Mouse (Mus musculus) forelimb bud, embryonic 11.5 days (tissue): ENCODE measurements at regions not wholly inside any gene's neighbourhood (a gene's known extent, or its start where the extent isn't known, plus 50 kb on each side); places are given as distances from the start of the nearest gene placed in this dataset.

ENCODE experiments used
- DNase-seq: peaks from one replicate; pipeline ENCODE4 v3.0.0-alpha.2; 2012; ENCODE audit warnings: low read depth, low spot score

DNA sequence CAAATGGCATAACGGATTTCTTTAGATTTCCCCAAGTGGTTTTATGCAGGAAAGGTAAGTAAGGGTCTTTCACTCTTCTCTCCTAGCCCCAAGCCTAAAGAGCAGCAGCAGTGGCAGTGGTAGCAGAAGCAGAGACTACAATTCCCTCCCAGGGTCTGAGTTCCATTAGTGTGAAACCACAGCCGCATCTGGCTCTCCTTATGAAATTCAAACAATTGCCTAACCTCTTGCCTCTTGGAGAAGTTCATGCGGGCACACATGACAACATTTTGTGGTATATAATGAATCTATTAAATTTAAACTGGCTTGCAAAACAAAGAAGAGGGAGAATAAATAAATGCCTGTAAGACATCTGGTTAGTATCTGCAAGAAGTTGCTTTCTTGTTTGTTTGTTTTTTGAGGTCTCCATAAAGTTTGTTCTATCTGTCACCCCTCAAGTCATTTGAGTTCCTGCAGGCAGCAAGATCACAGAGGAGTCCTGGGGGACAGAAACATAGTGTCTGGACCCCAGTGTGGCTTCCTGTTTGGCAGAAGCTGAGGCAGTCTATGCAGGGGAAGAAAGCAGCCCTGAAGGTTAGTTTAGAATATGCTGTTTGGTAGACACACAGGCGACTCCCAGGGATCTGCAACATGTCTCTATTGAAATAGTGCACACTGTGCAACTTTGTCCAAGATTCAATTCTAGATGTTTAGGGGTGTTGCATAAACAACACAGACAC is 578.9 kb downstream of the Kctd12 start:
- peak; percentile 76 for DNase-seq

DNA sequence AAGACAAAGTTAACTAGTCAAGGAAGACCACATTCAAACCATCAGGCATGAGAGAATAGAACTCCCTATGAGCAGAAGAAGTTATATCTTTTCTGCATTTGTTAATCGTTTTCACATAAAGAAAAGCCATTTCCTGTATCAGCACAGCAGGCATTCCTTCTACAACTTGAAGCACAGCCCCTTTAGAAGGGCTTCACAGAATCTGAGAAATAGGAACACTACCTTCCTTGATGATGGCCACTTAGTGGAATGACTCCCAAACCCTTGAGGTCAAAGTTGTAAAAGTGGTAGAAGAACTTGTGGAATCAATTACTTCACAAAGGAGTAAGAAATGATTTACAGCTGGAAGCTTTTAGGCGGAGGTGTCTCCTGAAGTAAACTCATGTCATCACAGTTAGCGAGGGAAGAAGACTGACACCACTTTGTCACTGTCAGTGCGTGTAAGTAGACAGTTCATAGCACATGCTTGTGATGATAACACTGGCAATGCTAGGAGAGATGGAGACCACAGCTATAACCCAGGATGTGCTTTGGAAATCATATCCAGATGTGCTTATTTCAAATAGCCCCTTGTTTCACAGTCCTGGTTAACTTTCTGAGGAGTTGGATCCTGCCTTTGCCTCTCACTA is 580.3 kb downstream of the Kctd12 start:
- peak; percentile 87 for DNase-seq

DNA sequence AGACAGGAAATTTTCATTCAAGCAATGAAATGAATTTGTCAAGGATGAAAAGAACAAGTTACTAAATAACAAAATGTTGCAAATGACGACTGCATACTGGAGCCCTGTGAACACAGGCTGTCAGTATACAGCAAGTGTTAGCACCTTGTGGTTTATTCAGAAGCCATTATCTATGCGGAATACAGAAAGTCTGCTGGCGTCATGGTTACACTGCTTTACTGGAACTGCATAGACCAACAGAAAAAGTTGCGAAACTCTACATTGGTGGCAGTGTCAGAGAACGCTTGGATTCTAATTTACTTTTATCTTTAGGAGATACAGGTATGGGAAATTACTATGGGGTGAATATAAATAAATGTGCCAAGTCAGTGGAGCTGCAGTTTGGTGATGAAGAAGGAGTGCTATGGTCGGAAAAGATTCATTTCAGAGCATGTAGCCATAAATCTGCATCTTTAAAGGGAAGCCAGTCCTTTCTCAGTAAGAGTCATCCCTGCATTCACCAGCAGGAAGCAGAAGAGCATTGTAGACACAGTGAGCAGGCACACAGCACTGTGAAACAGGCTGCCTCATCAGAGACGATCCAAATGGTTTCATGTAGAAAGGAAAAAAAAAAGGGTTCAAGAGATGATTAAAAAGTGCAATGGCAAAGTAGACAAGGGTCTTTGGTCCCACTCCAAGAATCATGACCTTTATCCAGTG is 586.3 kb downstream of the Kctd12 start:
- DNase-seq = no peak

DNA sequence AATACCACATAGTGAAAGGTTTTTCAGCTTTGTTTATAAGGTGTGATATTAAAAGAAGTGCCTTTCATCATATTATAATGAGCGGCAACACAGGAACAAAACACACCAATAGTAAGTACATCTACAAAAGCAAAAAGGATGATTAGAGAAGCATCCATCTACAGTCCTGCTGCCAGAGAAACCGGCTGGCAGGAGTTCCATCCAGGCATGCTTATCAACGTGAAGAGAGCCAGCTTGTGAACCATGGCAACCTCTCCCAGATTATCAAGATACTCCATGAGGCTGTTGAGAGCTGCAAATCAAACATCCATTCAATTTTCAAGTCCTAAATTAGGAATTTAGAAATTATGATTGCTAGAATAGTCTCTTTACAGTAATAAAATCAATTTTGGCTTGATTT is 590.1 kb downstream of the Kctd12 start:
- no peak for DNase-seq

DNA sequence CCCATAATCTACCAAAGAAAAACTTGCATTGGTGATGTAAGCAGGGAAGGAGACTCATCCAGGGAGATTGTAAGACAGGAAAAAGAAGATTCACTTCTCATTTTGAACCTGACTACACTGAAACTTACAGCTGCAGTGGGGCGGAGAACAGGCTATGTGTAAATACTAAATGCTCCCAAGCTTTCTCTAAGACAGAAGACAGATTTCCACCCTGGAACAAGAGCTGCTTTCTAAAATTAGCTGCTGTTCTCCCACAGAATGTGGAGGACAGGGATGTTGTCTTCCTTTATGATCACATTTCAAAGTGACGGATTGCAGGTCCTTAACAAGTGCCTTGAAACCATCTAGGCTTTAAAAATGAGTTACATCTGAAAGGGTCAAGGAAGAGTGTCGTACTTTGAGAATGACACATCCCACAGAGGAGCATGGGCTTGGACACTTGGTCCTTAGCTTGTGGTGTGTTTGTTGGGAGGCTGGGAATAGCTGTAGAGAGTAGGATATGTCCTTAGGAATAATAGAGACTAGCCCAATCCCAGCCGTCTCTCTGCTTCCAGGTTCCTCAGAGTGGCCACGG is 609.4 kb downstream of the Kctd12 start:
- DNase-seq = no peak

DNA sequence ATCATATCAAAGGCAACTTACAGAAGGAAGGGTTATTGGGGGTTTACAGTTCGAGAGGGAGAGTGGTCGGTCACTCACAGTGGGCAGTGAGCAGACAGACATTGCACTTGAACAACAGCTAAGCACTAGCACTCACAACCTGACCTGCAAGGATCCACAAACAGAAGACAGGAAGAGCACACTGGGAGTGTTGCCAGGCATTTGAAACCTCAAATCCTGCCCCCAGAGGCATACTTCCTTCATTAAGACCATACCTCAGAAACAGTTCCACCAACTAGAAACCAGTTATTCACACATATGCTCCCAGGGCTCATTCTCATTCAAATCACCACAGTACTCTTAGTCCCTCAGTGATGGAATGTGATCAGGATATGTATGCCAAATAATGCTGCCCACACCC is 620.8 kb downstream of the Kctd12 start:
- no peak for DNase-seq

DNA sequence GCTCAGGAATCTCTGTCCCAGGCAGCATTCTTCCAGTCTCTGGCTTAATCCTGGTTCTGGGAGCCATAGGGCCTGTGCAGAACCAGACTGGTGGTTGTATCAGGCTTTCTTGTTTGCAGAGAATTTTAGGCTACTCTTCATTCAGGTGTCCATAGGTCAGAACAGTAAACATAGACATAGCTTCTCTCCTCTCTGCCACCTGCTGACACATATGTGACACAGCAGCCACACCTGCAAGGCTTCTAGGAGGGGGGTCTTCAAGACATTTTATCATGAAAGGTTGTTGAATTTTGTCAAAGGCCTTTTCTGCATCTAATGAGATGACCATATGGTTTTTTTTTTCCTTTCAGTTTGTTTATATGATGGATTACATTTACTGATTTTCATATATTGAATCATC is 599.7 kb downstream of the Lmo7 start:
- DNase-seq = no peak

DNA sequence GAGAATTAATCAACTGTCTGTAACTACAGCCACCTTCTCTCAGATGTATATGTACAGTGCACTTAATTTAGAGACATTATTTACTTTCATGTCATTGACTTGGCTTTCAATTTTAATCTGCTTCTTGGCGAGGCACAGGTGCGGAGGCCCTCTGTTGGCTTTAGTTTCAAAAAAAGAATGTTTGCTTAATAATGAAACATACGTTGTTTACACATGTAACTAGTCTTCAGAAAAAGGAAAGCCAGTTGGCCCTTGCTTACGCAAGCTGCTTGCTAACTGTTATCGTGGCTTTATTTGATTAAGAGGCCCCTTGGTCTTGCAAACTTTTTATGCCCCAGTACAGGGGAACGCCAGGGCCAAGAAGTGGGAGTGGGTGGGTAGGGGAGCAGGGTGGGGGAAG is 576.6 kb downstream of the Lmo7 start:
- no peak for DNase-seq

DNA sequence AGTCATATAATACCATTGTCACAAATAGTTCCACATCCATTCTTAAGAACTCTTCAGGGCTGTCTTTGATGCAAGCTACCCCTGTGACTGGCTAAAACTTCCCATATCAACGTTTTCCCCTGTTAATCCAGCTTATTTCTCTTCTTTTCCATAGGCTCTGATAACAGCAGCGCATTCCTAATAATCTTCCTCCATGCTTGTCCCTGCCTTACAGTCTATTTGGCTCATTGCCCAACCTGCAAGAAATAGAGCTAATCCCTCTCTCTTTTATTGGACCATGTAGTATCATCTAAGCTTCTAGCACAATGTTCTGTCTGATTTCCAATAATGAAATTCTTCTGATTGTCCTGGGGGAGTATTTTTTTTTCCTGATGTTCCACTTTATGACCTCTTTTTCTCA is 573.1 kb downstream of the Lmo7 start:
- no peak for DNase-seq

DNA sequence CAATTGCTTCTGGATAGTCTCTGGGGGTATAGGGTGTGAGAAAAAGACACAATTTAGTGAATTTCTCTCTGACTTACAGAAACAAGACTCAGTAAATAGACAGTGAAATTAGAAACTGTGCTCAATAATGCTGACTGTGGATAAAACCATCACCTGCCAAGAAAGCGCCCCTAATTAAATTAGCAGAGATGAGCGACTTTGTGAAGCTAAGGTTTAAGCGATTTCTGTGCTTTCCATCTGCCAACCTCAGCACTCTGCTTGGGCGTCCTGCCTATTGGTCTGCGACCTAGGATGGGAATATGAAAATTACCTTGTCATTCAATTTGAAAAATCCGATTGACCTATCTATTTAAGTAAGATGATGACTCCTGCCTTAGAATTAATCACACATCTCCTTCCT is 570.5 kb downstream of the Lmo7 start:
- DNase-seq = no peak

DNA sequence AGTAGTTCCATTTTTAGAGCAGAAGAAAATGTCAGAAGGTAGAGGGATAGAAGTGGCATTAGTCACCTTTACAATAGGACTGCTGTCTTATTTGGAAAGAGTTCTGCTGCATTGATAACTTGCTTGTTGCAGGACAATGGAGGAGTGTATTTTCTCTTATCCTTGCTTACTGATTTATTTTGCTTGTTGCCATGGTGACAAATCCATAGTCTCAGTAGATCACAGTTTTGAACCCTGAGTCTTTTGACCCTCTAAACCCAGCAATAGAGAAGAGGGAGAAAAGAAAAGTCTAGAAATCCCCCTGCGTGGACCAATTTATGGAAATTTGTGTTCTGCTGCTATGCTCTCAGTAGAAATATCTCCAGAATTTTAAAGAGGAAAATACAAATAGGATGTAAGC is 561.6 kb downstream of the Lmo7 start:
- DNase-seq = no peak

DNA sequence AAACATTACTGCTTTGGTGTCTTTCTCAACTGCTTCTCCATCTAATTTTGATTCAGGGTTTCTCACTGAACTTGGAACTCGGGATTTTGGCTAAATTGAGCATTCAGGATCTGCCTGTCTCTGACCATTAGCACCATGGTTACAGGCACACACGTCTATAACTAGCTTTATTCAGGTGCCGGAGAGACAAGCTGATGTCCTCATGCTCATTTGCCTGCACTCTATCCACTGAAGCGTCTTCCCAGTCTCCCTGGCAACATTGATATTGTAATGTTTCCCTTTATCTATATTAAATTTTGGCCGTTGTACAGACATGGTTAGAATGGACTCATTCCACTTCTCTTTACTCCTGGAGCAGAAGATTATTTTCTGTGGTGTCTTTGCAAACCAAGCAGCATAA is 520.3 kb downstream of the Lmo7 start:
- DNase-seq = no peak

DNA sequence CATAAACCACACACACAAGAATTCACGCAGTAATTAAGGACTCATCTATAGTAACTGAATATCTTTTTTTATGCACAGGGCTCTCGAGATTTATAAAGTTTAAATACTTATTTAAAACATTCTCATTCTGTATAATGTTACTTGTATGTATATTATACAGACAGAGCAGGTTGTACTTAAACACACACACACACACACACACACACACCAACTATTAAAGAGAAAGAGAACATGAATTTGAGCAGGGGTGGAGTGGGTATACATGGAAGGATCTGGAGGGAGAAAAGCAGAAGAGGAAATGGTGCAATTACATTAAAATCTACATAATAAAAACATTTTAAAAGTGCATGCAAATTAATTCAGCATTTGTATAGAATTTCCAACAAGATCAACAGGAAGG is 518.8 kb downstream of the Lmo7 start:
- DNase-seq = no peak

DNA sequence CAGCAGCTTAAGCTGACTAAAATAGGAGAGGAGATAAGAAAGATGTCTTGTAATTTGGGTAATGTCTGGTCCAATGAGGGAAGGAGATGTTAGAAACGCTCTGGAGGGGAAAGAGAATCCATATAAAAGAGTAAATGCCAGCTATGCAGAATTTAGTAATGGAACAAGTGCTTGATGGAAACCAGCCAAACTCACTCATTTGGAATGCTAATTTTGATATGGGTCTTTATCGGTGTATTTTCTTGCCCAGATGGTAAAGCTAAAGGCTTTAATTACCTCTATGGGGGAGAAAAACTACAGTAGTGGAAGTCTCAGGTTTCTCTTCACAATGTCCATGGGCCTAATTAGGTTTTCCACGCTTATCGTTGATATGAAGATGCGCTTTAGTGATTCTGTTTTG is 518.3 kb downstream of the Lmo7 start:
- no peak for DNase-seq

DNA sequence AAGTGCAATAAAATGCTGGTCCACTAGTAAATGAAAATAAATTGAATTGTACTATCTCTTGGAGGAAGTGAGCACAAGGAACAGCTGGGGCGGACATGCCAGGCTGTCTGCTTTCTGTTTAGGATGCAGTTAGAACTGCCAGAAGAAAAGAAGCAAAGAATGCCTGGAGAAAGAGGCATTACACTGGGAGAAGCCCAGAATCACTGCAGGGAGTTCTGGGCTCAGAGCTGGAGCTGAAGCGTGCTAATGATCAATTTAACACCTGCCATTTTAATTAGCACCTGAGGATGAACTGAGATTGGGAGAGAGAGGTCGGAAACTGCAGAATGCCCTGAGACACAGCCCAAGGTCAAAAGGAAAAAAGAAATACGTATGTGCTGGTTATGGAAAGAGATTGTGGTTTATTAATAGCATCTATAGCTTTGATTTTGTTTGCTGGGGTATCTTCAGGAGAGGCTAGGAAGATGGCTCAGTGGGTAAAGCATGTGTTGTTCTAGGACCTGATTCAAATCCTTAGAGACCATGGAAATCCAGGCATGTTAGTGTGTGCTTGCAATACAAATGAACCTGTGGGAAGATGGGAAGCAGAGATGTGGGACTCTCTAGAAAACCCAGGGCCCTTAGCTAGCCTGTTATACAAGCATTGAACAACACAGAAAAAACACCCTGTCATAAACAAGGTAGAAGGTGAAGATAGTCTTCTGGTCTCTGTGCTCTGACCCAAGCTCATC is 514.2 kb downstream of the Lmo7 start:
- no peak for DNase-seq

DNA sequence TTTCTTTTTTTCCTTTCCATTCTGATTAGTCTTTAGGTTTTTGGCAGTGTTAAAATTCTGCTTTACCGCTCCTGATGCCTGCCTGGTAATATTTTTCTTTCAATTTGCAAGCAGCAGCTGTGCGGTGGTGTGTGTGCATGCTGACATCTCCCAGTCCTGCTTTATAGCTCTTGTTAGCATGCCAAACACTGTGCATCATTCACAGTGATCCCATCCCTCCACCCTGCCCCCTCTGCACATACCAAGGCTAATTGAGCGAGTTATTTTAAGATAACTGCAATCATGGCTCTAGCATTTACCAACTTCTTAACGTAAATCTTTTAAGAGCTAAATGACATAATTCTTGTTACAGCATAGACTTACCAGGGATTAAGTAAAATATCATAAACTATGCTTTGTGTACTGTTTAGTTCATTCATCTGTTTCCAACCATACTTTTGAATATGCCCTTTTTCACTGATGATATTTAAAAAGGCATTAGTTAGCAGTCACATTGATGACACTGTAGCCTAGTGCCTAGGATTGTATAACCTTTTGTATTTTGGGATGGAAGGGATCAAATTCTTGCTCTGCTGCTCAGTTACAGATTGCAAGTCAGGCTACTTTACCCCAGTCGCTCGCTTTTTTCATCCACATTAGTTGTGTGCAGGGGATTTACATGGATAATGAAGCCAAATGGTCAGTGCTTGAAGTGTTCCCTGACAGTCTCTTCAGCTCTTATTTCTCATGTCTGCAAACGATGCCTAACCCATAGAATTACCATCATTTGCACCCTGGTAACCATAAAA is 487.0 kb downstream of the Lmo7 start:
- DNase-seq = peak; percentile 13

DNA sequence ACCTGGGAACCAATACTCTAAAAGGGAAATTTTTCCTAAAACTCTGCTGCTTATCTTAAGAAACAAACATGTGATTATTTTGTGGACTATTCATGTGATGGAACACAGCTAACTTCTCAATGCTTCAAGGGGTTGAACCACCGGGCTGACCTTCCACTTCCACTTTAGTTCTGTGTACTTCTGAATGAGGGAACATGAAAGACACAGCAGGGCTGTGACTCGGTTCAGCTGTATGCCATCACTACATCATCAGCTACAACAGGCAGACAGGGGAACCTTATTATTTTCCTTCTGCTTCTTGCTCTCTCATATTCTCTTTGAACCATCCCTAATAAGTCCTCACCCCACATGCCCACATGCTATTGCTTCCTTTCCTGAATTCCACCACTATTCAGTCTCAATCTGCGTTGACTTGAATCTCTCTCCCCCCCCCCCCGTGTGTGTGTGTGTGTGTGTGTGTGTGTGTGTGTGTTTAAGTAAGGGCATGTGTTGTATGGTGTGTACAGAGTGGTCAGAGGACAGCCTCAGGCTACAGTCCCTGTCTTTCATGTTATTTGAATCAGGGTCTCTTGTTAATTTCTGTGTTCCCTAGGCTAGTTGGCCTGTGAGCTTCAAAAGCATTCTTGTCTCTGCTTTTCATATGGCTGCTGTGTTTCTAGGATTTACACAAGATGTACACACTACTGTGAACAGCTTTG is 485.7 kb downstream of the Lmo7 start:
- no peak for DNase-seq

DNA sequence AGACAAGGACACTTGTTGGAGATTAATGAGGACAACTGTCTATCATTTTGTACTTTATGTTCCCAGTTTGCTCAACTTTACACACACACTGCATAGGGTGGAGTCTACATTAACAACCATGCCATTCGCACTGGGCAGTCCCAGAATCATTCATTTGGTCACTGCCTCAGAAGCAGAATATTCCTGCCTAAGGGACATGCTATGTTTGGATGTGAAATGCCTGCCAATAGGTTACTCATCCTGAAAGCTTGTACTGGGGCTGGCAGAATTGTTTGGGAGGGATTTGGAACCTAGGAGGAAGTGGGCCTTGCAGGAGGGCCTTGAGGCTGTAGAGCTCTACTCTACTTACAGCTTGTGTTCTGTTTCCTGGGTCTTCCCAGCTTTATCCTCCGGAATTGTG is 482.3 kb downstream of the Lmo7 start:
- no peak for DNase-seq

DNA sequence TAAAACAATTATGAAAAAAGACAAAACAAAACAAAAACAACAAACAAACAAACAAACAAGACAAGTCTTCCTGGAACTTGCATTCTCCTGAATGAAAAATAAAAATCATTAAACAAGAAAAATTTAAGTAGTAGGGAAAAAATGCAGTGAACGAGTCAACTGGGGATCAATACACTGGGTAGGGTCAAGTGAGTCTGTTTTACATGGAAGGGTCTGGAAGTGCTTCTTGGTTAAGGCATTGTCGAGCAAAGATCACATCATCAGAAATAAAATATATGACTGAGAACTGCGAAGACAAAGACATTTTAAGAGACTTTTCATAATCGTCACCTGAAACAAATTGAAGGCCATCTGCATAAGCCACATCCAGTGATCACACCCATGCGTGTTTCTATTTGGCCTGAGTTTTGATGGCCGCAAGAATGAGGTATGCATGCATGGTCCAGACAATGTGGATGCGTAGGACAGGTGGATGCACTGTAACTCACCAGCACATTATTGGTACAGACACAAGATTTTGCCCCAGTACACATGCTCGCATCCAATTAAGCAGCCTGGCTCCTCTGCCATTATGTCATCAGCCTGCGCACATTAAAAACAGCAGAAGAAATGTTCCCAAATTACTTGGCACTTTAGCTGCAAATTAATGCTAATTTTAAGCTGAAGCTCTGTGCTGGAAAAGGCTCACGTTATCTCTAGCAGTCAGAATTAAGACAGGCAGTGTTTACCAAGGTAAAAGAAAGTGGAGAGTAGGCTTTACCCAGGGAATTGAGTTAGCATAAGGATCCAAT is 475.3 kb downstream of the Lmo7 start:
- no peak for DNase-seq

DNA sequence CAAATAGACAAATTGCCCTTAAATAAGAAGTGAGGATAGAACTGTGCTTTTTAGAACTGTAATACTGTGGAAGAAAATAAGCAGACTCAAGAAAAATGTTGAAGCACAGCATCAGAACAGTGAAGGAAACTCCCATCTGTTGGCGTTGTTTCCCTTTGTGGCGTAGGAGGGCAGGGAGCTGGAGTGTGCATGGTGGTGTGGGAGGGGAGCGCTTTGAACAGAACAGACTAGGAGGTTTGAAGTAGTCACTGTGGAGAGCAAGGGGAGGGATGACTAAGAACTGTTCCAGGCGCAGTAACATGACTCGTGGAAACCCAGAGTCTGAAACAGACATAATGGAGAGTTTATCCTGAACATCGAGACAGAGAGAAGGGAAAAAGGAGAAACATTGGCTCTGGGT is 469.7 kb downstream of the Lmo7 start:
- DNase-seq = no peak
